Mouse (Mus musculus): ENCODE measurements around the gene Gadd45g.

The Gadd45g gene

GRCm38 (mm10) chr13:51846301-51846867 is at the start of gene Gadd45g:
Gene Gadd45g (plus strand): TSS chr13:51846678.
- DNase-seq: peak; percentile 94

DNA sequence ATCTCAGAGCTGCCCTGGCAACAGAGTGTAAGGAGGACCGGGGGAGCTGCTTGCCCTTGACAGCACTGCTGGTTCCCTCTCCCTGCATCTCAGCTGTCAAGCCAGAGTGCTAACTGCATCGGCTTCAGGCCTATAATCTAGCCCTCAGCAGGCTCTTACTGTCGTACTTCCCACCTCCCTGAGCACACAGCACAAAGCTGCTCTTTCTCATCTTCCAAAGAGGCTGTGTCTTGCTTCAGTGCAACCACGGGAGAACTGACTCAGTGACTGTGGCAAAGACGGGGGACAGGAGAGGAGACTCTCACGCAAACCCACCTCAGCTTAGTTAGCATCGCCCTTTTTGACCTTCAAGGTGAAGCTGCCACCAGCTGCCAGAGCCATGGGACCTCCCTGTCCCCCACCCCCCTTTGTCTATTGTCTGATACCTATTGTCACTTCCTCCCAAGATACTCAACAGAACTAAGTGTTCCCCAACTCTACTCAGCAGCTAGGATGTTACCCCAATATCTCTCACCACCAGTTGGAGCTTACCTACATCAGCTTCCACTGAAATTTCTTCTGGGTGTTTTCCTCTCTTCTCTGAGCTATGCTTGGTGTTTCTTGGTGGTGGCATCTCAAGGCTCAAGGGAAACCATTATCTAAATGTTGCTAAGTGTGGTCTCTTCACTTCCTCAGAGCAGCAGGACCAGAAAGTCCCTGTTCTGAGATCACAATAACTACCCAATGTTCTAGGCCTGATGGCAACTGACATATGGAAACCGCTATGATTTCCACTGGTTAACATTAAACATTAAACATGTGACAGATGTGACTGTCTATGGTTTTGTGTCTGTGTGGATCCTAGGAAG is 48.4 kb upstream of the Gadd45g start:
- DNase-seq: no peak

GRCm38 (mm10) chr13:51799735-51800522 is 46.5 kb upstream of the Gadd45g start:
- DNase-seq: no peak

DNA sequence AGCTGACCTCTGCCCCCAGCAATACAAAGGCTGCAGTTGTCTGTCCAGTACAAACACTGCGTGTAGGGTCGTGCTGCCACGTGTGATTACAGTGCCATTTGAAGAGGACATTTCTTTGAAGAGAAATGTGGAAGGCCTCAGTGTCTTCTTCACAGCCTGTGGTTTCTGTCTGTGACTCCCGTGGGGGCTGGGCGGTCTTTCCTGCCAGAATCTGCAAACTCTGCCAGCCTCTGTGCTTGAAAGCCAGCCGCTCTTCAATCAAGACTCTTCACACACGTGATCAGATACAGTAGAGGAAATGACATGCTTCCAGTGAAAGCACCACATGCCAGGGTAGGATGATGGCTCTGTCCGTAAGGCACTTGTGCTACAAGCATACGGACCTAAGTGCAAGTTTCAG is 45.6 kb upstream of the Gadd45g start:
- no peak for DNase-seq

DNA sequence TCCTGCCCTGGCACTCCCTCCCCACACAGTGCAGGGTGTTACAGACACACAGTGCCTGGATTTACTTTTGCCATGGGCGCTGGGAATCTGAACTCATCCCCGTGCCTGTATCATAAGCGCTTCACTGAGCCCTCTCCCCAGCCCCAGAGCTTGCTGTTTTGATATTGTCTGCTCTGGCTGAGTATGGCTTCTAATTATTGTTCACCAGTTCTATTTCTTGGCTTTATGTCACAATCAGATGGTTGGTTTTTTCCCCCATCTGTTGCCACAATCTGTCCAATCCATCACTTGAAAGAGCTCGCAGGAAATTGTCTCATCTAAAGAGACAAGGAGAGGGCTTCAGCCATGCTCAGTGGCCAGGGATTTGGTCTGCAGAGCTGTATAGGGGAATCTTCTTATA is 40.8 kb upstream of the Gadd45g start:
- no peak for DNase-seq

DNA sequence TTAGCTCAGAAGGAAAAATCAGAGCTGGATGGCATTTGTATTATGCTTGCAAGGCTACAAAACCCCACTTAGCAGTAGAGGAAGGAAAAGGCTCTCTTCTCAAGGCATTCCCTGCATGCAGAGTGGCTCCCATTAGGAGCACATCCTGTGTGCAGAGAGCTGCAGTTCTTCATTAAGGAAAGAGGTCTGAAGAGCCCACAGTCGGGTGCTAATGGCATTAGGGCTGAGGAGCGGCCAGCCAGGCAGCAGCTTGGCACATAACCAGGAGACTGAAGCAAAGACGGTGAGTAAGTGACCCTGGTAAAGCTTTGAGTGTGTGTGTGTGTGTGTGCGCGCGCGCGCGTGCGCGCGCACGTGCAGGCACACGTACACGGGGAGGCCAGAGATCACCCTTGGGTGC is 40.3 kb upstream of the Gadd45g start:
- DNase-seq: no peak

GRCm38 (mm10) chr13:51808141-51808540 is 38.3 kb upstream of the Gadd45g start:
- no peak for DNase-seq

DNA sequence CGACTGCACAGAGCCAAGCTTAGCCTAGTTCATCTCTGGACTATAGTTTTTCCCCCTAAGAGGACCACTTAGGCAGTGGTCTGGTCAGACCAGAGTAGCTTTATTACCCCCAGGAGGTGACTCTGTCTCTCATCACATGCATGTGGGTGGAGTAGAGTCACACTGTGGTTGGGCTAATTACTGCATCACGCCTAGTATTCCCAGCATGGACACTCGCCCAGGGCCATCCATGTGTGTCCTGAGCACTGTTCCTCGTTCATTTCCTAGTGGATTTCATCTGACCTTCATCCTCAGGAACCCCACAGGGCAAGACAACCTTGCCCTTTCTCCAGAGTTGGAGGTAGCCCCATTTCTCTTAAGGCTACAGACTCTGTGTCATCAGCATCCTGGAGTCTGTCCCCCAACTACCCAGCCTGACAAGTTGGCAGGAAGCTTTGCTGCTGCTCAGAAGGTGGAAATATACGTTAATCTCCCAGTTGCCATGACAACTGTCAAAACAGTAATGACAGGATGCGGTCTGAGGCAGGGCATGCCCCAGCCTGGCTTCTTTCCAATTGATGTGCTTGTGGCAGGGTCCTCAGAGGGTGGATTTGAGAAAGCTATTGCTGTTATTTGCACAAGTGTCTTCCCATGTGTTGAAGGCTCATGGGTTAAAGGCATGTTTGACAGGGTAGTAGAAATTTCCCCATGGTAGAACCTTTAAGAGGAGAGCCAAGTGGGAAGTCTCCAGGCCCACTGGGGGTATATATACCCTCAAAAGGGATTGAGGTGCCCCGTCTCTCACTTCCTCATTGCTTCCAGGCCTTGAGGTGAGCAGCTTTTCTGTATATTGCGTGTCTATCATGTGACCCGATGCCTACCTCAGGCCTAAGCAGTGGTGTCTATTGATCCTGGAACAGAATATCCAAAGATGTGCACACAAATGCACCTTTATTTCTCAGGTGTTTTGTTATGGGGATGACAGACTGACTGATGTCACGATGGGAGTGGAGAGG is 32.6 kb upstream of the Gadd45g start:
- no peak for DNase-seq

- DNase-seq: no peak
These were observed 31.8 kb upstream of the Gadd45g start for GRCm38 (mm10) chr13:51814646-51815045.

GRCm38 (mm10) chr13:51815865-51816504 is 30.5 kb upstream of the Gadd45g start:
- peak; percentile 35 for DNase-seq

DNA sequence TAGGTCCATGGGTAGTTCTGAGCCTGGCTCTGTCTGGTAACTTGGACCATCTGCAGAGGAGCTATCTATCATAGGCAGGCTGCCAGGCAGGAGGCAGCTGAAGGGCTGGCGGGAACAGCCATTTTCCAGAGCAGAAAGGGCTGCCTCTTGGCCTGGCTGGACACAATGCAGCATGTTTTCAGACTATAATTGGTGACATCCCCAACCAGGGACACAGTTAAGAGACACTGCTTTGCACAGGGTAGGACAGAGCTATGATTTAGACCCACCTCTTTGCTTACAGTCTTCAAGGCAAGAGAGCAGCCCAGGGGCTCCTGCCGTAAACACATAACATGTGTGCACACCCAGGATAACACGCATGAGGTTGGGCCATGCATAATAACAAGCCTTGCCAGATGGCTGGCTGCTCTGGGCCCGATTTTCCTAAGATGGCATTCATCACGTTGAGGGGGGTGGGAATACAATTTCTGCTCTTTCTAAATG is 29.9 kb upstream of the Gadd45g start:
- no peak for DNase-seq

DNA sequence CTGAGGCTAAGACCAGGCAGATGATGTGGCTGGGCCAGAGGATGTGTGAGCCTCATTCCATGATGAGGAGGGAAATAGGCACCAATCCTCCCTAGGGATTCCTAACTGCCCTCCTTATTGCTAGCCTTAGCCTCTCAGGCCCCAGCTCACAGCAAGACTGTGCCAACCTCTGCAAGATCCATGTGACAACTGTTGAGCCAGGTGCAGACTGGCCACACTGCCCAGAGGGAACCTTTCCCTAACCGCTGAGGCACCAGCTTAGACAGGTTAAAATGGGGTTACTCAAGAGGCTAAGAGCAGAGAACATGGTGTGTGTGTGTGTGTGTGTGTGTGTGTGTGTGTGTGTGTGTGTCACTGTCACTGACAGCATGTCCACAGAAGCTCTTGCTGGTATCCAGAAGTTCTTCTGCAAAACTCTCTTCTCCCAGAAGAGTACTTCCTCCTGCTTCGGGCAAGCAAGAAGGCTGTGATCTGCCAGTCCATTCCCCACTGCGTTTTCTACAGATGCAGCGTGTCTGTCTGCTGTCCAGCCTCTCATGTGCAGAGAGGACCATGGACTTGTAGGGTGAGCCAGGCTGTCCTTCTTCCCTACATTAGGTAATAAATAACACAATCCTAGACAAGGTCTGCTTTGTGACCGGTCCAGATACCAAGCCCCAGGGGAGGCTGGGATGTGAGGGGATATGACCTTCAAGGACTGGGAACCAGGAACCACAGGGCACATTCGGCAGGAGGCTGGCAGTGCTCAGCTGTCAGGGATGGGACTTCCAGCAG is 28.1 kb upstream of the Gadd45g start:
- peak; percentile 66 for DNase-seq

- DNase-seq: no peak
These were observed 27.5 kb upstream of the Gadd45g start for GRCm38 (mm10) chr13:51818944-51819326.

DNA sequence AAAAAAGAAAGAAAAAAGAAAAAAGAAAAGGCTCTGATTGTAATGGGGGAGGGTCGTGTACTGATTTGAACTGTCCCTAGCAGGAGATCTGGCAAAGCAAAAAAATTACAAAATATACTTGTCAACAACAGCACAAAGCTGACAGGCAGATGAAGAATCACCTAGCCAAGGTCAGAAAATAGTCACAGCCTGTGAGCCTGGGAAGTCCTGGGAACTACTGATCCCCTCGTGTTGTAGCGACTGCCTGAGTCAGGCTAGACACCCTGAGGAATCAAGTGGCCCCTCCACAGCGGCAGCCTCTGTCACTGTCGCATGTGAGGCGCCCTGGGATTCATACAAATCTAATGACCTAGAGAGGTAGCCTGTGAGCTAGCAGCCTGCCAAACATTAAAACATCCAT is 27.1 kb upstream of the Gadd45g start:
- no peak for DNase-seq

DNA sequence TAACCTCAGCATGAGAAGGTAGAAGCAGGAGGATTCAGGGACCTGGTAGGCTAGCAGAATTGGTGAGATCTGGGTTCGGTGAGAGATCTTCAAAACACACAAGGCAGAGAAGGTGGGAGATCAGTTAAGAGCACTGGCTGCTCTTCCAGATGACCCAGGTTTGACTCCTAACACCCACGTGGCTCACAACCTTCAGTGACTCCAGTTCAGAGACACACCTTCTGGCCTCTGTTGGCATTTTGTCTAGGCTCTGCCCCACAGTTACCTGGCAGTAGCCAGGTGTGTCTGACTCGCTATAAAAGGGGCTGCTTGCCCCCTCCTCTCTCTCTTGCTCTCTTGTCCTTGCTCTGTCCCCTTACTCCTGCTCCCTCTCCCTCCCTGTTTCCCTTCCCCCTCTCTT is 24.5 kb upstream of the Gadd45g start:
- no peak for DNase-seq

GRCm38 (mm10) chr13:51823822-51824495 is 22.5 kb upstream of the Gadd45g start:
- DNase-seq: peak; percentile 38

GRCm38 (mm10) chr13:51830744-51831450 is 15.6 kb upstream of the Gadd45g start:
- peak; percentile 50 for DNase-seq

DNA sequence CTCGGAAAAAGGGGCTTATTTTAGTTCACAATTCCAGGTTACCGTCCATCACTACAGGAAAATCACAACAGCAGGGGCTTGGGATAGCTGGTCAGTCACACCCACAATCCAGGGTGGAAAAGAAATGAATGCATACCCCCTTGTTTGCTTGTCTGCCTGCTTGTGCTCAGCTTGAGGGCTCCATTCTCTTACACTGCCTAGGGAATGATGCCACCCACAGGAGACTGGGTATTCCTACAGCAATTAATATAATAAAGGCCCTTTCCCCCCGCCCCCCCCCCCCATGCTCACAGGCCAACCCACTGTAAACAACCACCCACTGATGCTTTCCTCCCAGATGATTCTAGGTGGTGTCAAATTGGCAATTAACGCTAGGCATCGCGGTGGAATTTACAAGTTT is 14.0 kb upstream of the Gadd45g start:
- DNase-seq: no peak

GRCm38 (mm10) chr13:51833611-51834010 is 12.9 kb upstream of the Gadd45g start:
- no peak for DNase-seq

GRCm38 (mm10) chr13:51834024-51834423 is 12.5 kb upstream of the Gadd45g start:
- peak; percentile 50 for DNase-seq
